Mouse (Mus musculus): Measurements from ENCODE around the gene Bmper.

DNA sequence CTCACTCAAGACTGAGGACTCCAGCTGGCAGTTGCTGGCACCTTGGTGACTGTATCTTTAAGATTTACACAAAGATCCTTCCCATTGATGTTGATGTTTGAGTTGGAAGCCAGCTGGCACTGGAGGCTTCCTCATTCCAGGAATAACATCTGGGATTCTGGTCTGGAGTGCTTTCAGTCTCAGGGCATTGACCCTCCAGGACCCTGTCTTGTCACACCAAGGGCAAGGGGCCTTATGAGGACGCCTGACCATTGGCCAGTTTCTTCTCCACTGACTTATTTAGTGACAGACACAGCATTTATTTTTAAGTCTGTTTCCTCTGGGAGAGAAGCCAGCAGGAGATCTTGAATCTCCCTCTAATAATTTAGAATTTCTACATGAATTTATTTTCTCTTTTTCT is 247.0 kb downstream of the Bmper start:
- no peak for TF ChIP-seq EP300 (IDR thresholded peaks at IDR 0.05)
- no peak for TF ChIP-seq CTCF (IDR thresholded peaks at IDR 0.05)

All from lung, postnatal 0 days (tissue).